Mouse (Mus musculus) Muller cell, postnatal 12 days (primary cell): ENCODE data around the gene Eef2k.
"Not testable (repeated sequence)": the region's sequence is repeated elsewhere in the genome, so short reads cannot be mapped to it uniquely, and the experiment has no call there.

Experiments
- DNase-seq: peaks from one replicate; pipeline ENCODE4 v3.0.0-alpha.2; 2015; ENCODE audit errors: inconsistent ontology term

The Eef2k gene

DNA sequence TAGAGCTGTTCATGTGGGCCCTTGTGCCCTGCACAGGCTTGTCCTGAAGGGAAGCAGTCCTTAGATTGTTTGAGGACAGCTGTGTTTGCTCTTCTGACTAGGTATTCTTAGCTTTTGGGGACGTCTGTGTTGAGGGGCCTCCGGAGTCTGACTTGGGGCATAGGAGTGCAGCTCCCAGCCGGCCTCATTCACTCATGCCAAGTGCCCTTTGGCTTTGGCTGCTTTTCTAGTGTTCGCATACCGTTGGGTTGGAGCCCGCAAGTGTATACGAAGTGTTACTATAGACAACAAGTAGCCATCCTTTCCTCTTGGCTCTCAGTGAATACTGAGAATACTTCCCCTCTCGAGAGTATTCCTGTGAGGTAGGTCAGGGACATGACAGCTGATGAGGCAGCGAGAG is 95.6 kb downstream of the Eef2k start:
- DNase-seq = no peak

DNA sequence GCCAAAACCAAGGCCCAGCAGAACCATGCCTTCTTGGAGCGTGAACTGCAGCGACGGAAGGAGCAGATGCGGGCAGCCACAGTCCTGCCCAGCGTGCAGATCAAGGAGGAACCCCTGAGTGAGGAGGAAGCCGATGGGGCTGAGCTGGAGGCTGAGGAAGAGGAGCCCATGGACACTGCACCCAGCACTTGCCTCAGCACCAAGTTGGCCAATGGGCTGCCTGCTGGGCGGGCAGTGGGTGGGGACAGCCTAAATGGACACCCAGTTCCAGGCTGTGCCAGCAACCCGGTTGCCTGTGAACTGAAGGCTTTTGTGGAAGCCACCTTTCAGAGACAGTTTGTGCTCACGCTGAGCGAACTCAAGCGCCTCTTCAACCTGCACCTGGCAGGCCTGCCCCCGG is 97.7 kb downstream of the Eef2k start:
- no peak for DNase-seq

GRCm38 (mm10) chr7:120941214-120941613 is 98.6 kb downstream of the Eef2k start:
- DNase-seq = no peak

- DNase-seq = no peak
Measured at GRCm38 (mm10) chr7:120942506-120942905, 99.9 kb downstream of the Eef2k start.

- DNase-seq = peak; percentile 20
Measured at GRCm38 (mm10) chr7:120943936-120944509, 101.4 kb downstream of the Eef2k start.

GRCm38 (mm10) chr7:120953591-120953990 is 111.0 kb downstream of the Eef2k start:
- not testable (repeated sequence) for DNase-seq
